Mouse (Mus musculus) liver, postnatal 0 days (tissue): ENCODE results near the gene Ldlr.

ENCODE experiments used
- CTCF ChIP-seq: sonication (generic); IDR thresholded peaks from 2 replicates; pipeline ENCODE4 v1.5.1; 2016; ENCODE audit warnings: antibody characterized with exemption, low read depth
- EP300 ChIP-seq: IDR thresholded peaks from 2 replicates; pipeline ENCODE4 v1.6.1; 2016; ENCODE audit warnings: antibody characterized with exemption, low read depth, mild to moderate bottlenecking

DNA sequence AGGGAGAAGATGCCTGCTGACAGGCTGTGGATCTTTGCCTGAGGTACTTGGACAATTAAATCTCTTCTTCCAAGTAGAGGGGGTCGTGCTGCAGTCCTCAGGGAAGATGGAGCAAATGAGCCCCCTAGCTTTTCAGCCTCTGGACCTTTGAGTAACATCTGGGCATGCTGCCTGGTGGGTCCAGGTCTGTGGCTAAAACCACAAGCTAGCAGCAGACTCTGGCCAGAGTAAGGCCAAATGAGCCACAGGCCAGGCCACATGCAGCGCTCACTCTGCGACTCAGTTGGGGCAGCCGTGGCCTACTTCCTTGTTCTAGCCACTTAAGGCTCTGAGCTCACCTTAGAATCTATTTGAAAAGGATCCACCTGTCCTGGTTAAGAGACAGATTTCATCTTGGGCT is 30.8 kb upstream of the Ldlr start:
- TF ChIP-seq CTCF (no peak), EP300 (no peak)
